Mouse (Mus musculus): ENCODE measurements around the gene Apbb2. TPM values are rescaled to one million over a fixed set of nuclear protein-coding genes. Genes with fewer than 3 reads are reported as not detected.
A peak's percentile ranks its signal among the peaks of the same experiment; 100 is the strongest.

The Apbb2 gene
- polyA plus RNA-seq, 1 experiment: 36.1 TPM

DNA sequence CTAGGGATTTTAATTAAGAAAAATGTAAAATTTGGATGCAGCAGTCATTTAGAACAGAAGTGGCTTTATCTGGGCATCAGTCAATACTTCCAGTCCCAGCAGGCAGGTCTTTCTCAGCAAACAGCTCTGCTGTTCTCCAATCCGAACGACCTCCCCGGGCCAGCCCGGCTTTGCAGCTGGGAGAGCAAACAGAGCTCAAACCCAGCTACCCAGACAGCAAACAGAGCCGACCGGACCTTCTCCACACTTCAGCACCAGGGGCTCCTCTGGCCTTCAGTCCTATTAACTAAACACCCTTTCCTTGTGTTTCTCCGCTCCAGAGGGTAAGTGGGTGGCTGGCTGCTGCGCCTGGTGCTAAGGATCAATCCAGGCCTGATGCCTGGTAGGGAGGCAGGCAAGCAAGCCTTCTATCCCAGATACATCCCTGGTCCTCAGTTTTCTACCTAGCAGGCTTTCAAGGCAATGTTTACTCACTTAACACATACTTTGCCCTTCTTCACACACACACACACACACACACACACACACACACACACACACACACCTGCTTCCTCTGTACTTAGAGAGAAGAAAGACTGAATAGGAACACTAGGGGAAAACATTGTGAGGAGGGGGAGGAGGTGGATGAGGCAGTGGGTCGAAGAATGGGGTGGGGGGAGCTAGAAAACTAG is 82.9 kb downstream of the Apbb2 start:
- Histone ChIP-seq H3K27ac (ENCODE audit: insufficient read depth, low read length) (no peak overlapping the region), H3K4me1 (ENCODE audit: control insufficient read depth, insufficient read depth, low read length) (peaks cover 4% of the 10 kb centered on the region; the same call in 1 of the 2 replicates), H3K27me3 (ENCODE audit: control insufficient read depth, insufficient read depth, low read length) (no peaks in the 10 kb centered on the region), H3K4me3 (replicated peaks; ENCODE audit: insufficient read depth, low read depth, low read length) (no peak overlapping the region)
- TF ChIP-seq POLR2A (IDR thresholded peaks at IDR 0.05; ENCODE audit: borderline replicate concordance, insufficient read depth, low read length): no peak
- no peak for TF ChIP-seq CTCF (IDR thresholded peaks at IDR 0.05; ENCODE audit: borderline replicate concordance, insufficient read depth, low read depth, low read length)
- 76% methylated on average over 9 of the region's 9 CpGs for WGBS
- DNase-seq: no peak

DNA sequence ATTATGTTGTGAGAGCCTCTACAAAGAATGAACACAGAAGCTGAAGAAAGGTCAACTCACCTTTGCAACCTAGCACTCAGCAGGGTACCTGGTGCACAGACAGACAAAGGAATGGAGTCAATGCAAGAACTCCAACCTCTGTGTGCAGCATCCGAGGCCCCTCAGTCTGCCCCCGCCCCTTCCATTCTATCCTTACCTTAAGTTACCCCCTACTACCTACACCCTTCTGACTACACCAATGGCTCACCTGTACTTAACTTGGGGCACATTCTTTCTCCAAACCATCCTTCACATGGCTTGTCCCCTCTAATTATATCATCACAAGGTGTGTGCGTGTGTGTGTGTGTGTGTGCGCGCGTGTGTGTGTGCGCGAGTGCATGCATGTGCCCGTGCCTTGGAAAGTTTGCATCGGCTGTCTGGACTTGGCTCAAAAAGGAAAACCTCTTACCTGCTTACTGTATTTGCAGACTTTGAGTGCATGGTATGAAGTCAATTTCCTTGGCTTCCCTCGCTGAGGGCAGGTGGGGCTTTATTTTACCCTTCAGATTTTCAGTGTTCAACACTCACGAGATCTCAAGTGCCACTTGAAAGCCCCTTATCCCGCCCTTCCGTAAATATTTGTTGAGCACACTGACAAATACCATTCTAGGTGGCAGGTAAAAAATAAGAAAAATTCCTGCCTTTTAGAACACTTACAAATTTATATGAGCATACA is 84.7 kb downstream of the Apbb2 start:
- TF ChIP-seq CTCF (IDR thresholded peaks at IDR 0.05; ENCODE audit: borderline replicate concordance, insufficient read depth, low read depth, low read length) (no peak), POLR2A (IDR thresholded peaks at IDR 0.05; ENCODE audit: borderline replicate concordance, insufficient read depth, low read length) (no peak)
- Histone ChIP-seq H3K4me3 (replicated peaks; ENCODE audit: insufficient read depth, low read depth, low read length) (no peak overlapping the region), H3K27ac (ENCODE audit: insufficient read depth, low read length) (no peak overlapping the region), H3K27me3 (ENCODE audit: control insufficient read depth, insufficient read depth, low read length) (no peaks in the 10 kb centered on the region), H3K4me1 (ENCODE audit: control insufficient read depth, insufficient read depth, low read length) (peaks cover 7% of the 10 kb centered on the region)
- DNase-seq: no peak
- 97% methylated on average over 14 of the region's 14 CpGs for WGBS

DNA sequence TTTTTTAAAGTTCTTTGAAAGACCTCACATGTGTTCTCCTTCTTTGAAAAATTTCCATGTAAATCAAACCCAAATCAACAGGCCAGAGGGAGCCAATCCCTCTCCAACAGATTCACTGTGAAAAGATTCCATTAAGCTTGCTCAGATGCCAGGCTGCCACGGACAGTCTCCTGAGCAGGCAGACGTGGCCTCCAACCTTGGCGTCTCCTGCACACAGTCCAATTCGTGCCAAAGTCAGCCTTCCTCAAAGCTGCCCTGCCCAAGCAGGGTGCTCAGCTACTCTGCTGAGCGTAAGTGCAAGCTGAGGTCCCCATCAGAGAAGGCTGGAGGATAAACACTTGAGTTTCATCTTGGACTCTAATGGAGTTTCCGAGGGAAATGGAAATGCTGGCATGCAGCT is 85.8 kb downstream of the Apbb2 start:
- TF ChIP-seq POLR2A (IDR thresholded peaks at IDR 0.05; ENCODE audit: borderline replicate concordance, insufficient read depth, low read length): no peak
- DNase-seq: peak; percentile 68 to 82
- no peaks in the 10 kb centered on the region for H3K27me3 ChIP-seq (ENCODE audit: control insufficient read depth, insufficient read depth, low read length)
- WGBS: 7% methylated on average over 6 of the region's 6 CpGs
- no peak overlapping the region for H3K27ac ChIP-seq (ENCODE audit: insufficient read depth, low read length)
- no peak overlapping the region for H3K4me3 ChIP-seq (replicated peaks; ENCODE audit: insufficient read depth, low read depth, low read length)
- H3K4me1 ChIP-seq (ENCODE audit: control insufficient read depth, insufficient read depth, low read length): peaks cover 7% of the 10 kb centered on the region

DNA sequence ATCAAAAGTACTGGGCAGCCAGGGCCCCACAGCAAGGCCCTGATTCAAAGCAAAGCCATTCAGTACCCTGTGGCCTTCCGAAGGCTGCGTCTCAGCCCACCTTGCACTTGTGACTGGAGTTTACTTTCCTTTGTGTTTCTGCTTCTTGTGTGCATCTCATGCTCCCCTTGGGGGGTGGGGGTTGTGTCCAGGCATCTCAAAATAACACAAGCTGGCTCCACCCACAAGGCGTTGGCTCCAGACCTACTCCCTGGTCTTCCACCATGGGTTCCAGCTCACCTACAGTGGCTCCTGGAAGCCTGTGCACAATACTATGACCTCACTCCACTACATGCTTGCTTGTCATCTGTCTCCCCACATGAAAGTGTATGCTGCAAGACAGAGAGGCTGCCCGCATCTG is 88.2 kb downstream of the Apbb2 start:
- peaks cover 7% of the 10 kb centered on the region for H3K4me1 ChIP-seq (ENCODE audit: control insufficient read depth, insufficient read depth, low read length)
- H3K27me3 ChIP-seq (ENCODE audit: control insufficient read depth, insufficient read depth, low read length): no peaks in the 10 kb centered on the region
- DNase-seq: no peak
- no peak overlapping the region for H3K27ac ChIP-seq (ENCODE audit: insufficient read depth, low read length)
- no peak overlapping the region for H3K4me3 ChIP-seq (replicated peaks; ENCODE audit: insufficient read depth, low read depth, low read length)
- TF ChIP-seq CTCF (IDR thresholded peaks at IDR 0.05; ENCODE audit: borderline replicate concordance, insufficient read depth, low read depth, low read length): no peak
- TF ChIP-seq POLR2A (IDR thresholded peaks at IDR 0.05; ENCODE audit: borderline replicate concordance, insufficient read depth, low read length): no peak
- 88% methylated on average over 4 of the region's 4 CpGs for WGBS

DNA sequence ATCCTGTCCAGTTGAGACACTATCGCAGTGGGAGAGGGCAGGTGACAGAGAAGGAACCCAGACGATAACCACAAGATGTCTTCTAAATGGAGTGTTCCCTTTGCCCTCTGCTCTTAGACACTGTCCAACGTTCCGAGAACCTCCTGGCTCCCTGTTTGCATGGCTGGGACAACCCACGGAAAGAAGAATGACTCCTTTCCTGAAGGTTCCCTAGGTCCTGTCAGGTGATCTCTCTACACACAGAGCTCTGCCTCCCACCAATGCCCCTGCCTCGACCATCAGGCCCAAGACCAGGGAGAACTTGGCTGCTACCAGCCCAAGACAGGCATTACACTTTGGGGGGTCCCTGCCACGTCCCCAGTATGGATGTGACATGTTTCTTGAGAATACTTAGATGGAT is 89.0 kb downstream of the Apbb2 start:
- no peak overlapping the region for H3K4me3 ChIP-seq (replicated peaks; ENCODE audit: insufficient read depth, low read depth, low read length)
- no peak for TF ChIP-seq POLR2A (IDR thresholded peaks at IDR 0.05; ENCODE audit: borderline replicate concordance, insufficient read depth, low read length)
- TF ChIP-seq CTCF (IDR thresholded peaks at IDR 0.05; ENCODE audit: borderline replicate concordance, insufficient read depth, low read depth, low read length): no peak

DNA sequence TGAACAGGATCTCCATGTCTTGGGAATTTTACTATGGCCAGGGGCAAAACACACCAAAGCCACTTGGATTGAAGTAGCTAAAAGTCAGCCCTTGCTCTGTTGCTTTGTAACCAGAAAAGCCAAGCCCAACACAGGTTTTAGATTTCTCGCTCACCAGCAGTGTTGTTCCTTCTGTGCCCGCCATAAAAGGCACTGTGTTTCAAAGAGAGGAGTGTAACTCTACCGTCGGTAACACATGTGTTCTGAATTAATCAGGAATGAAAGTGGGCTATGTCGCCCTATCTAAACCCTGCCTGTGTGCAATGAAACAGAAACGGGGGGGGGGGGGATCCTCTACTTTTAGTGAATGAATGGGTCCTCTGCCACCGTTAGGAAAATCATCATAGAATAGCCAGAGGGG is 90.0 kb downstream of the Apbb2 start:
- no peak for TF ChIP-seq POLR2A (IDR thresholded peaks at IDR 0.05; ENCODE audit: borderline replicate concordance, insufficient read depth, low read length)
- TF ChIP-seq CTCF (IDR thresholded peaks at IDR 0.05; ENCODE audit: borderline replicate concordance, insufficient read depth, low read depth, low read length): no peak
- no peak overlapping the region for H3K27ac ChIP-seq (ENCODE audit: insufficient read depth, low read length)
- peaks cover 11% of the 10 kb centered on the region for H3K4me1 ChIP-seq (ENCODE audit: control insufficient read depth, insufficient read depth, low read length)
- H3K27me3 ChIP-seq (ENCODE audit: control insufficient read depth, insufficient read depth, low read length): no peaks in the 10 kb centered on the region; the same call in 1 of the 2 replicates
- H3K4me3 ChIP-seq (replicated peaks; ENCODE audit: insufficient read depth, low read depth, low read length): no peak overlapping the region
- no peak for DNase-seq
- WGBS: 78% methylated on average over 7 of the region's 7 CpGs

More for the DNA sequence above, 89.0 kb downstream of the Apbb2 start:
- no peaks in the 10 kb centered on the region; the same call in 1 of the 2 replicates for H3K27me3 ChIP-seq (ENCODE audit: control insufficient read depth, insufficient read depth, low read length)
- H3K27ac ChIP-seq (ENCODE audit: insufficient read depth, low read length): no peak overlapping the region
- 86% methylated on average over 7 of the region's 7 CpGs for WGBS
- peaks cover 7% of the 10 kb centered on the region for H3K4me1 ChIP-seq (ENCODE audit: control insufficient read depth, insufficient read depth, low read length)
- no peak for DNase-seq

DNA sequence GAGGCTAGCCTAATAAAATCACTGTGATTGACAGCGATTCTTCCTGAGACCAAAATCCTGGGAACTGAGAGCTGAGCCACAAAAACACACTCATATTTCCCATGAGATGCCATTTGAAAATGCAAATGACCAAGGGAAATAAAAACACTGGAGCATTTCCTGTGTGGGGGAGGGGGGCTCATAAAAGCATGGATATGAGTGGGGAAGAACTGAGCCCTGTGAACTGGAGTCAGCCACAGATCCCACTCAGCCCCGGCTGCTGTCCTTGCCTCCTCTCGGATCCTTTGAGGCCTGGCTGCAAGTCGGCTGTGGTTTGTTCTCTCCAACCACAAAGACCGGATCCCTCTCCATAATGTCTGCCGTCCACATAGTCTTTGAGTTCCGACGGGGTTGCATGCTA is 91.5 kb downstream of the Apbb2 start:
- 77% methylated on average over 8 of the region's 8 CpGs for WGBS

DNA sequence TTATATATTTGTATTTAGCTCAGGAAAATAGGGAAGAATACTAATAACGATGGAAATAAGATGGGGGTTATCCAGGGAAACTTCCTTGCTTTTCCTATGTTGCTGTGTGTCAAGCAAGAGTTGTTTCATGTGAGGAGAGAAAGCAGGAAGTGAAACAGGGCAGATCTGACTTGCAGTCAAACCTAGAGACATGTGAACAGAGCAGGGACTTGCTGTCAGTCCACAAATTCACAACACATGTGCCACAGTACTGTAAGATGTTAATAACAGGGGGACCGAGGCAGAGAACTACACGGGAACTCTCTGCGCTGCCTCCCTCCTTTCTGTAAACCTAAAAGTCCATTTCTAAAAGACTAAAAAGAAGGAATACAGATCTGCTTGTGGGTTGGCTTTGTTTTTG is 93.6 kb downstream of the Apbb2 start:
- Histone ChIP-seq H3K27ac (ENCODE audit: insufficient read depth, low read length) (no peak overlapping the region), H3K4me1 (ENCODE audit: control insufficient read depth, insufficient read depth, low read length) (peaks cover 8% of the 10 kb centered on the region), H3K4me3 (replicated peaks; ENCODE audit: insufficient read depth, low read depth, low read length) (no peak overlapping the region), H3K27me3 (ENCODE audit: control insufficient read depth, insufficient read depth, low read length) (no peaks in the 10 kb centered on the region; the same call in 1 of the 2 replicates)
- TF ChIP-seq POLR2A (IDR thresholded peaks at IDR 0.05; ENCODE audit: borderline replicate concordance, insufficient read depth, low read length) (no peak), CTCF (IDR thresholded peaks at IDR 0.05; ENCODE audit: borderline replicate concordance, insufficient read depth, low read depth, low read length) (no peak)
- no peak for DNase-seq
- WGBS: 87% methylated on average over 4 of the region's 4 CpGs

More for the DNA sequence above, 91.5 kb downstream of the Apbb2 start:
- Histone ChIP-seq H3K4me1 (ENCODE audit: control insufficient read depth, insufficient read depth, low read length) (peaks cover 9% of the 10 kb centered on the region), H3K27me3 (ENCODE audit: control insufficient read depth, insufficient read depth, low read length) (no peaks in the 10 kb centered on the region; the same call in 1 of the 2 replicates), H3K4me3 (replicated peaks; ENCODE audit: insufficient read depth, low read depth, low read length) (no peak overlapping the region), H3K27ac (ENCODE audit: insufficient read depth, low read length) (no peak overlapping the region)
- DNase-seq: no peak
- TF ChIP-seq CTCF (IDR thresholded peaks at IDR 0.05; ENCODE audit: borderline replicate concordance, insufficient read depth, low read depth, low read length) (no peak), POLR2A (IDR thresholded peaks at IDR 0.05; ENCODE audit: borderline replicate concordance, insufficient read depth, low read length) (no peak)
